Mouse (Mus musculus) CH12F3 (cell line): ENCODE results near the gene Fgfr2.

Experiments
- in situ Hi-C: fragments of 300-500 bp; cut with MboI; formaldehyde crosslinking; loops from 2 replicates; pipeline ENCODE4 v1.14.3; 2020; ENCODE audit warnings: low sequenced_read_pairs

Gene Fgfr2

DNA sequence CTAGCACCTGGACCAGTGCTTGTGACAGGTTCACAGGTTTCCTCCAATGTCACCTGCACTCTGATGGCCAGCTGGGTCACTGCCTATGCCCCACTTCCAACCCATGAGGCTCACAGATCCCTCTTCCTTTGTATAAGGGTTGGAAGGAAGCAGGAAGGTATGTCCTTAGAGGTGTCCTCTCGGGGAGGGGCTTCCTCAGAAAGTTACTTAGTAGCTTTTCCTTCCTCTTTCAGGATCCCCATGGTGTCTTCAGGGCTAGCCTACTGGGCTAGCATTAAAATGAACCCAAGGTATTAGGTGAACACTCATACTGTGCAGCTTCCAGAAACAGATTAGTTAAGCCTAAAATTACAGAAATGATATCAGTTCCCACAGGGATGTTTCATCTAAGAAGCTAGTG lies 790.1 kb downstream of the Fgfr2 start:
- in situ Hi-C loops: no loop called here

DNA sequence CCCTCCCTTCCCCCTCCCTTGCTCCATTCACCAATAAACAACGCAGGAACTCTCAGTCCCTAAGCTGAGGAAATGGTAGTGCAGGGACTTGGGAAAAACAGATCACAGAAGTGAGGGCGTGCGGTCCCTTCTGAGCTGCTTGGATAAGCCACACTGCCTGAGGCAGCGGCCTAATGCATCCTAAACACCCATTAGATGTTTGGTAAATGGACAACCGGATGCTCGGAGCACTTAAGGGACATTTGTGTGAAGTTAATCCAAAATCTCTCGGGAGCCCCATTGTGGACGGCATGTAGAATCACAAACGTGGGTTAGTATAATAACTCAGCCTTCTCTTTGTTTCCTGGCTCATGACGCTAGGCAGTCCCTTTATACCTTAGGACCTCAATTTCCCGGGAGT lies 791.0 kb downstream of the Fgfr2 start:
- in situ Hi-C loops: no loop called here

DNA sequence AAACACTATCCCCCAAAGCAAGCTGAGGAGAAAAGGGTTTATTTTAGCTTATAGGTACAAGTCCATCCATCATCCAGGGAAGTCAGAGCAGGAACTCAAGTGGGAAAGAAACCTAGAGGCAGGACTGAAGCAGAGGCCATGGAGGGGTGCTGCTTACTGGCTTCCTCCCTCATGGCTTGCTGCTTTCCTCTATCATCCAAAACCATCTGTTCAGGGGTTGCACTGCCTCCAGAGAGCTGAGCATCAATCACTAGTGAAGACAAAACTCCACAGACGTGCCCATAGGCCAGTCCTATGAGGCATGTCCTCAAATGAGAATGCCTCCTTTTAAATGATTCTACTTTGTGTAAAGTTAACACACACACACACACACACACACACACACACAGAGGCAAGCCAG lies 793.0 kb downstream of the Fgfr2 start:
- in situ Hi-C loops: no loop called here

DNA sequence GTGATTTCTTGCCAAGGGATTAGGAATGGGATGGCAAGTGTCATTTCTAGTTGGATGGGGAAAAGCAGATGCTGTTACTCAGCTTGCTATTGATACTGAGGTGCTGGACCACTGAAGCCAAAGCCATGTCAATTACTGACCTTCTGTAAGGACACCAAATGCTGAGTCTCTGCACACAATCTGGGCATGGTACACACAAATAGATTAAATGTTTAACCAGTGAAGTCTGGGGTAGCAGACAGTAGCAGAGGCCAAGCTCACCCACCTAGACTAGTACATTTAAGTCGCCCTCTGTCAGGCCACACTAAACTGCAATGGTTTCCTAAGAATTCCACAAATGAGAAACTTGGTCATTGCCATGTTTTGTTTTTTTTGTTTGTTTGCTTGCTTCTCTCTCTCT lies 794.5 kb downstream of the Fgfr2 start:
- in situ Hi-C loops: no loop called here

DNA sequence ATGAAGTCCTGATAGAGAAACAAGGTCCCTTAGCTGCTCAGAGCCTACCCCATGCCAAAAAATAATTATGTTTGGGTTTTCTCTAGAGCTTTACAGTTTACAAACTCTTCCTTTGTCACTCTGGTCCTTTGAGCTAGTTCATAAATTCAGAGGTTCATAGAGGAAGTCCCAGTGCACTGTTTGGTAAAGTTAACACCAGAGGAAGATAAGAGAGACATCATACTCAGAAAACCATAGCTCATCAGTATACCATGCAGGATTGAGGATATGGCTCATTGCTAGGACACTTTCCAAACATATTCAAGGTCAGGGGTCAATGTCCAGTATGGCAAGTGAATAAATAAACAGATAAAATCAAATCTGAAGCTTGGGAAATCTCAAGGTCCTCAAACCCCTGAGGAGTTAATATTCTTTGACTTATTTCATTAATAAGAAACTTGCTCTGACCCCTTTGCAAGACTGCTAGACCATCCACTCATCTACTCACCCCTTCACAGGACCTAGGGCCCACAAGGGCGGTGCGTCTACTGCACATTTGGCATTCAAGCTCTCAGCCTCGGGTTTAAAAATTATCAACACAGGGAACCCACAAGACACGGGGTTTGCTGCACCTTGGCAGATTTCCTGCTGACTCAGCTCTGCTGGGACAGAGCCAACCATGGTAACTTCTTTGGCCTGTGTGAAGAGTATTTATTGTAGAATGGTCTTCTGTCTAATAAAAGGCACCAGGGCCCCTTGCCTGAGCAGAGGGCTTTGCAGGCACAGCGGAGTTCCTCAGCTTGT lies 797.4 kb downstream of the Fgfr2 start:
- in situ Hi-C loops: no loop called here

DNA sequence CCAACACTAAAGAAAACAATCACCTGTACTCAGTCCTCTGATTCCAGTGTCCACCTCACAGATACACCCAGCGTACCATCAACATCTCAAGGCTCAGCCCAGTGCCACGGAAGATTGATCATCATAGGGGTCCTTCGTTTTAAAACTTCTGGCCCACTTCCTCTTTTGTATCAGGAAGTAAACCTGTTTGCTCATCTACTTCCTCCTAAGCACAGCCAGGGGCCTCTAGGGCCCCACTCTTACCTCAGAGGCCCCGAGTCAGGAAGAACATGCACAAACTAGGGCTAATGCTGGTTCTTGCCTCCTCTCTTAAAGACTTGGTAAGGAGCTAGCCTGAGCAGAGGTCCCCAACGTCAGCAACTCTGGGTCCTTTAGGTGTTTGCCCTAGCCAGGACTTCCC lies 799.7 kb downstream of the Fgfr2 start:
- in situ Hi-C loops: no loop called here

DNA sequence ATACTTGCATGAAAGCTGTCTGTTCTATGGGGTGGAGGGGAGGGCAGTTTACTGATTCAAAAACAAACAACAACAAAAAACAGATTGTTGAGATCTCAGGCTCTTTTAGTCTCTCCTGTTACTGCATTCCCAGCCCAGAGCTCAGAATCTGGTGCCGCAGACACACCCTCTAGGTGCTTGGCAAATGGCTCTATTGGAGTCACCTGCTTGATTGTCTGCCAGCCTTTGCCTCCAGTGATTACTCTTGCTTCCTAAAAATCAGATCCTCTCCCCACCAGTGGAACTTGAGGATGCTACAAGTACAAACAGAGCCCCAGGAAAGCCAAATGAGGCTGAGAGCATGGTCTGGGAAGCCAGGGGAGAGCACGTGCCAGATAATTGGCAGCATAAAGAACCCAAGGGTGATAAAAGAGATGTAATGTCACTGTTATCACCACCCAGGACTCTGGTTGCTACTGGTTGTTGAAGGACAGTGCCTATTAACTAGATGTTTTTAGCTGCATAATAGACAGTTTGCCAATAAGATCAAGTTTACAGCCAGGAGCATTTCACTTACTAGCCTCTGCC lies 801.7 kb downstream of the Fgfr2 start:
- in situ Hi-C loops: no loop called here

DNA sequence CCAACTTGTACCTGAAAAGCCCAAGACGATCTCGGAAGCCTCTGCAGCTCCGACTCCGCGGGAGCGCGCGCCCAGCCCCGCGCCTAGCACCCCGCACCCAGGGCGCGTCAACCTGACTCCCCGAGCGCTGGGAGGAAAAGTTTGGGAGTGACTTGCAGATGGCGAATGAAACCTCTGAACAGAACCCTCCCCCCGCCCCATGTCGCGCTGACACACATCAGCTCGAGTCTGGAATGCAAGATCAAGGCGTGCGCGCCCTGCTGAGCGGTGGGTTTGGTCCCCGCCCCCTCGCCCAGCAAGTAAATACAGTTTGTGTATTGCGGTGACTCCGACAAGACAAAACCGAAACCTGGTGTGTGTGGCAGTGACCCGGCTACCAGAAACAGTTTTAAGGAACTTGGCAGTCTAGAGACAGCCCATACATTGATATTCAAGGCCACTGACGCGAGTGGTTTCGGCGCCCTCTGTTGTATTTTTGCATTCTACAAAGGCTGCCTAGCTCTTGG lies 806.1 kb downstream of the Fgfr2 start, which contains the start of gene Chst15:
Chst15 (minus strand) TSS at position 193 of the 506 bp plus-strand sequence.
- in situ Hi-C loops: no loop called here

DNA sequence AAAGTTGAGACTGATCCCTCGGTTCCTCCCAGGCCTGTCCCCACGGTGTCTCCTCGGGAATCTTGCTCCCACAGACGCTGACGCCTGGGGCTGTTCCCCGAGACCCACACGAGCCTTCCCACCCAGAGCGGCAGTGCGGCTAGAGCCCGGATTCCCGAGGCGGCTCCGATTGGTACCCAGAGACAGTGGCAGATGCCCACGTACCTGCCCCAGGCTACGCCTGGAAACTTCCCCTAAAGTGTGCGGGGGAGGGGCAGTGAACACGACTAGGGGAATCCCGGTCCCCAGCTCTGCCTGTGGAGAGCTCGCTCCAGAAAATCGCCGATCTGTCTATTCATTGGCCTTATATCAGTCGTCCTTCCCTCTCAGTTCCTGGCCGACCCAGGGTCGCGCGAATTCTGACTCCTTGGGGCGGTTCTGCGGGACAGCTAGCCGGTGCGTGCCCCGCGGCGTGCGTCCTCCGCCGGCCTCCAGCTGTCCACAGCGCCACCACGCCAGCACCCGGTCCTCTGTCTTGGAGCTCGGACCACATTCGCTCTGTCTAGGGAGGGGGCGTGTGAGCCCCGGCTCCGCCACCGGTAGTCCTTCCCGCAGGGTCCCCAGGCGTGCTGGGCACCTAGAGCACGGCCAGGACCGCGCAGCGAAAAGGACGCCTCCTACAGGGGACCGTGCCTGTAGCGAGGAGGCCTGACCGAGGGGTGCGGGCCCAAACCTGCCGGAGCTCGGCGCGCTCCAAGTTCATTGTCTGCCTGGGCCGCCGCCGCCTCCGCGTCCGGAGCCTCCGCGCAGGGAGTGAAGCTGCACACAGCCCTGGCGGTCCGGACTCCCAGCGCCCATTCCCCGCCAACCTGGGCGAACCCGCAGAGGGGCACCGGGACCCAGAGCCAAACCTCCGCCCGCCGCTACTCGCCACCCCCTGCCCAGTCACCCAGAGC lies 806.8 kb downstream of the Fgfr2 start:
- in situ Hi-C loops: no loop called here

DNA sequence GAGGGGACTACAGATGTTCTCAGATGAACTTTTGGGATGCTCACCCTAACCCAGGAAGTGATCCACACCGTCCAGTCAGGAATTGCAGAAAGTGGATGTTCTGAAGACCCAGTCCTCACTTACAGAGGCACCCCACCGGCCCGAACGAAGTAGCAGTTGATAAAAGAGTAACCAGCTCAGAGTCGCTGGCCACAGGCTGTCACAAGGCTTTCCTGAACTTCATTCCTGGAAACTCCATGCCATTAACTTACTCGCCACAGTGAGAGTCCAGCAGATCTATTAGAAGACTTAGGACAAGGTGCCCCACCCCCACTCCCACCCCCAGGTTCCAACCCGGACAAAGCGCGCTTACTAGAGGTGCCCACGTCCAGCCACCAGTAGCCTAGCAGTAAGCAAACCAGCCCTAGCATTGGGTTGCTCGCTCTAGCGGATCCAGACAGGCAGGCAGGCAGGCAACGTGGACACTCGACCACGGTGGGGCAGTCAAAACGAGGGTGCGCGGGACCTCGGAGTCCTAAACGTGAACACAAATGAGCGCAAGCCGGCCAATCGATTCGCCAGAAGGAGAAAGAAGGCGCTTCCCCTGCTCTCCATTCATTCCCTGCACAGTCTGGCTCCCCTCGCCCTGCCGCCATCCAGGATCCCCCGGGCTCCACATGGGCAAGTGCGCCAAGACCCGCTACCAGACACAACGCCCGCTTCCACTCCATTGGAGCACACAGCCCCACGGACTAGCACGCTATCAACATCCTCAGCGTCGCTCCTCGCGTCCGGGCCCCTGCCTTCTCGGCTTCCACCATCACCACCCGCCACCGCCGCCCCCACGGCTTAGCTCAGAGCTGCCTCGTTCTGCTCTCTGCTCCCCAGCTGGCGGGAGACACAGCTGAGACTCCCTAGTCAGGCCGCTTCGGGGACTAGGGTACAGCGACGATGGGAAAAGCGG lies 807.7 kb downstream of the Fgfr2 start:
- in situ Hi-C loops: no loop called here

DNA sequence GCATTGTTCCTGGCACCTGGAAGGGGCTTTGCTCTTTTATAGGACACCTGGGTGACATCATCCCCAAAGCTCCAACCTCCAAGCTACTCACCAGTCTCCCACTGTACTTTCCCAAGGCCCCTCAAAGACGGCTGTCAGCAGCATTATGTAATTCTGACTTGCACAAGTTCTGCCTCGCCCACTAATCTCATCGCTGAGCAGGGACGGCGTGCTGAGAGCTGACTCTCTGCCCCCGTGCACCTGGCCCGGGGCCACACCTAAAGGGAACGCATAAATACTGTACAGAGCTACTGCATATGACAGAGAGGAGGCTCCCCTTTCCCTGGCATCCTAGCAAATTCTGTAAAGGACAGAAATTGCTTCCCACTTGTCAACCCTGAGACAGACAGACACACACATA lies 810.8 kb downstream of the Fgfr2 start:
- in situ Hi-C loops: no loop called here

DNA sequence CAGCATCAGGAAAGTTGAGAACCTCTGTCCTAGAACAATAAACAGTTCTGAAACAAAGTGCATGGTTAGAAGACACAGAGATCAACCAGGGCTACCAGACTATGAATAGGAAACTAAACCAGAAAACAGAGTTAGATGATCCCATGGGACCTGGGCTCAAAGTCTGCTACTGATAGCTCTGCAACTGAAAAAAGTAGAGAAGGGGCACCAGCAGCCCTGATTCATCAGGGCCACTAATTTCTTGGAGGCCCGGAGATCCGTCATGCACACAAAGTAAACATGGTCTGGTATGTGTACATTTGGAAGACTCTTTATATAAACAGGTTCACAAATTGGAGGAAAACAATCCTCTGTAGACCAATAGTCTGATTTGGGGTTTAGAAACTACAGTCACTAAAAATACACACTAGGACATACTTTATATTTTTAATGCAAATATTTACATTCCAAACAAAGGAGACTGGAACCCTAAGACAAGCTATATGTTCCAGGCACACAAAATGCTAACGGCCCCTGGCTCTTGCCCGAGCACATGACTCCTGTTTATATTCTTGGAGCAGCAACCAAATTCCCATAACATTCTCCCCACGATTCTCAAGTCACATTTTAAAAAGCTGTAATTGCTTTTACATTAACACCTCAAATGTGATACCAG lies 814.5 kb downstream of the Fgfr2 start:
- in situ Hi-C loops: no loop called here

DNA sequence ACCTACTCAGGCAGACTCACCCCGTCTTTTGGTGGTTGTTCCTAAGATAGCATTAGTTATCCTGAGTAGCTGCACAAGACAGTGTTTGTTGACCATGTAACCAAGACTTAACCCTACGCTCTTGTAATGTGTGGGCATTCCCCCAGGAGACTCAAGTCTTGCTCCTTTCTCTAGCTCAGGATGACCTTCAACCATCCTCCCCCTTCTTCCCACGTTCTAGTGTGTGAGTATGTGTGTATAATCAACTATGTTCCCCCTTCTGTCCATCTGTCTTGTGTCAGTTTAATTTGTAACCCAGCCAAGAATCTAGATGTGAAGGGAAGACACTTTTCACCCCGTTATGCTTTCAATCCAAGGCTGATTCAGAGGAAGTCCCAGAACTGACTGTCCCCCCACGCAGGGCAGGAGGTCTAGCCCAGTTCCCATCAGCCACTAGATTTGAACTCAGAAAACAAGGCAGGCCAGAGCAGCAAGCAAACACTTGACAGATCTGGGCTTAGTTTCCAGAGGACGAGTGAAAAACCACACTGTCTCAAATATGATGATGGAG lies 815.4 kb downstream of the Fgfr2 start:
- in situ Hi-C loops: no loop called here

DNA sequence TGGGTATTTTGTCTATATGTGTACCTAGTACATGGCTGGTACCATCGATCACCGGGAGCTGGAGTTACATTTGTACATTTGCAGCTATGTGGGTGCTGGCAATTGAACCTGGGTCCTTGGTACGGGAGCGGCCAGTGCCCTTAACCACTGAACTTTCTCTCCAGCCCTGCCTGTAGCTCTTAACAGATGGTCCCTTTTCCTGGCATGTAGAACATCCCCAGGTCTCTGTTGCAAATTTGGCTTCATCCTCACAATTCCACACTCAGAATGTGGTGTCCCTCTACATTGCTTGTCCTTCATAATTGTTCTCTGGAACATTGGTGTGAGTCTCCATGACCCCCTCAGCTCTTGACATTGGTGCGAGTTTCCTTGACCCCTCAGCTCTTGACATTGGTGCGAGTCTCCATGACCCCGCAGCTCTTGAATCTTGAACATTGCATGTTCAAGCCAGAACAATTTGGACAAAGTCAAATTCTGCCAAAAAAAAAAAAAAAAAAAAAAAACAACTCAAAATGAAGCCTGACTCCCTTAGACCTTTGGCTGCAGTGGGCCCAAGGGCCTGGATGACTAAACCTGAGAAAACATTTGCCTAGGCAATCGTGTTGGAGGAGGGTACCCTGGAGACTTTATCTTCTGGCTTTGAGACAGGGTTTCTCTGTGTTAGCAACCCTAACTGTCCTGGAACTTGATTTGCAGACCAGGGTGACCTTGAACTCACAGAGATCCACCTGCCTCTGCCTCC lies 816.3 kb downstream of the Fgfr2 start:
- in situ Hi-C loops: no loop called here

DNA sequence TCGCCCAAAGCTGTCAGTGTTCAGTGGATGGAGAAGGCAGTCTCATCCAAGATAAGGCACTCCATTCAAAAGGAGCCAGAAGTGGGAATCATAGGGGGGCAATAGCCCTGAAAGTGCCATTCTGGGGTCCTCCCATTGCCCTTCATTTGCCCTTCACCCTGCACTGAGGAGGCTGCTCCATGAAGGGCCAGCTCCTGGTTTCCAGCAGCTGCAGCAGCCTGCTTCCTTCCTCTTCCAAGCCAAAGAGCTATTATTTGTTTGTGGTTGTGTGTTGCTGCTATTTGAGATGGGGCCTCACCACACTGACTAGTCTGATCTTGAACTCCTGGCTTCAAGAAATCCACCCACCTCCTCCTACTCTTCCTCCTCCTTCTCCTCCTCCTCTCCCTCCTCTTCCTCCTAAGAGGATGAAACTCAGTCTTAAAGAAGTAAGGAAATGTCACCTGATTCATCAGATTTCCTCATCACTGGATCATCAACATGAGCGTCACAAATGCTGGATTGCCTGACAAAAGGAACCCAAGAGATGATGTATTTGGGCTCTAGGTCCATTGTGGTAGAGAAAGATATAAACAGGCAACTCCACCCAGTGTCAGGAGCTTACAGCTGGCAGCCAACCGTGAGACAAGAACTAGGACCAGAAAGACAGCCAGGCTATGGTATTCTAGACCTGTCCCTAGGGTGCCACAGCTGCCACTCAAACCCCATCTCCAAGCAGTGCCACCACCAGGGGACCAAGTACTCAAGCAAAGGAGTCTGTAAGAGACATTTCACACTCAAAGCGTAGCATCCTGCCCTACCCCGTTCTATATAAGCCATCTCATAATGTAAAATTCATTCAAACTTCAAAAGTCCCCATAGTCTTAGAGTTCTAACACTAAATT lies 817.4 kb downstream of the Fgfr2 start:
- in situ Hi-C loops: no loop called here

DNA sequence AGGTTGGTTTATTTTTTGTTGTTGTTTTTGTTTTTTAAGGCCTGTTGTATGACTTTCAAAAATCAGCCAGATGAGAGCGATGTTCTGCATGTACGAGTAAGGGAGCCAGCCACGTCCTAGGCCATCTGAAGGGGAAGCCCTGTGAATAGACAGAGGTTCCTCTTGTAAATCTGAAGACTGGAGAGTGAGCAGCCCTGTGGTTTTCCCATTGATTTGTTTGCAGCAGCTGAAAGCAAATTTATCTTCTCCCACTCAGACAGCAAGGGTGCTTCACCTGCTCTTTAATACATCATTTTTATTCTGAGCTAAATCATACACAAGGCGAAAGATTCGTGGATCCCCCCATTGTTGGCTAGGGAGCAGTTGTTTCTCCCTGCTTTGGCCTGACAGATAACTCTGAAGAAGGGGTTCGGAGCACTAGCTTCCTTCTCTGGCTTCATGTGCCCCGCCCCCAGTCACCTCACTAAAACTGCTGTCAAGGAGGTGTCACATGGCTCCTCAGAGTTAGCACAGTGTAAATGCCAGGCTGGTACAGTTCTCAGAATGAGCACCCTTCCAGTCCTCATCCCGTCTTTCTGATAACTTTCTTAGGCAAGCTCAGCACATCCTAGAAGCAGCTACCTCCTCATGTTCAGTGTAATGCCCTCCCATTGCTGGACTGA lies 818.6 kb downstream of the Fgfr2 start:
- in situ Hi-C loops: no loop called here

DNA sequence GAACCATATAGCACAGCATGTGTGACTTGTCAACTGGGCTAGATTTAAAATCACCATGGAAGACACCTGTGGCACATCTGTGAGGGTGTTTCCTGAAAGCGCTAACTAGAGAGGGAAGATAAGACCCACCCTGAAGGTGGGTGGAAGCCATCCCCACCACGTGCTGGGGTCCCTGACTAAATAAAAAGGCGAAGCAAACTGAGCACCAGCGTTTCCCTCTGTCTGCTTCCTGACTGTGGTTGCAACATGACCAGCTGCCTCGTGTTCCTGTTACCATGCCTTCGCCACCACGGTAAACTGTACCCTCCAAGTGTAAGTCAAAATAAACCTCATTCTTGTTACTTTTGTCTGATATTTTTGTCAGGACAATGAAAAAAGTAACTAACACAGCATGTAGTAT lies 819.2 kb downstream of the Fgfr2 start:
- in situ Hi-C loops: no loop called here
